Mouse (Mus musculus): Measurements from ENCODE around the gene Def6.

Def6 gene

DNA sequence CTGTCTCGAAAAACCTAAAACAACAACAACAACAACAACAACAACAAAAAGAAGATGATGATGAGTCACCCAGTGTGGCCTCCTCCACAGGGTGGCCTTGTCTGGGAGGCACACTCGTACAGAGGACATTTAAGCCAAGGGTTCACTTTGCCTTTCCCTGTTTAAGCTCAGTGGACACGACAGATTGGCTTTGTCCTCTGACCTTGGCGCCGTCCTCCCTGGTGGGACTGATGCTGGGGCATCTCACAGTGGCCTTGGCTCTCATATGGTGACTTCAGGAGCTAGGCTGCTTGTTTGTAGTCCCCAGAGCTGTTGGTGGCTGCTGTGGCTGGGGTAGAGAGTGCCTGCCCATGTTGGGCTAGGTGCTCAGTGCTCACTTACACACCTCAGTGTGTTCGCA lies 36.6 kb downstream of the Def6 start:
- DNase-seq = no peak

GRCm38 (mm10) chr17:28244714-28245113 lies 37.1 kb downstream of the Def6 start:
- DNase-seq = peak in 1 of 2 experiments; percentile 37

DNA sequence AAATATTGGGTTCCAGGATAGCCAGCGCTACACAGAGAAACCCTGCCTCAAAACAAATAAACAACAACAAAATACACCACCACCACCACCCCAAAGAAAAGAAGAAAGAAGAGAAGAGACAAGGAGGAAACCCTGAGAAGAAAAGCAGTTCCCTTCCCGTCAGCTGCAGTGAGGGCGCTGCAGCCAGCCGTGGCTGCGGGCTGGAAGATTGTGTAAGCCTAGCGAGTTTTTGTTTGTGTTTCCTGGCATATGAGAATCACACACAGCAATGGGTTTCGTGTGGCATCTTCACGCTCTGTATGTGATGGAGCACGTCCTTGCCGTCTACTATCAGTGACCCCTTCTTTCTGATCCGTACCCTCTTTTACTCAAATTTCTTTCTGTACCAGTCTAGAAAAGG lies 39.1 kb downstream of the Def6 start:
- DNase-seq = no peak

GRCm38 (mm10) chr17:28247613-28248012 lies 40.0 kb downstream of the Def6 start:
- no peak for DNase-seq

DNA sequence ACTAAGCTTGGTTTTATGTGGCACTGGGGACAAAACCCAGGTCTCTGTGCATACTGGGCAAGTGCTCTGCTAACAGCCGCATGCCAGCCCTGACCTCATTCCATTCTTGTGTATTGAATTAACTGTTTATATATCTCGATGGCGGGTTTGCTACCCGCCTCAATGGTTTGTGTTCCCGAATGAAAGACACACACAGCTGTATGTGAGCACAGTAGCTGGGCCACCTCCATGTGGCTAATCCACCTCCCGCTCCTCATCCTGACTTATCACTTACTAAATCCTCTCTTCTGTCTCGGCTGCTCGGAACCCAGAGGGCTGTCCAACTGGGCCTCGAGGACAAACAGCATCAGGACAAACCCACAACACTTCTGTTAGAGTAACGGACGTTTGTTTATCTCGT lies 41.5 kb downstream of the Def6 start:
- DNase-seq = no peak

- DNase-seq = no peak
Measured at GRCm38 (mm10) chr17:28251579-28252280, 44.2 kb downstream of the Def6 start.

DNA sequence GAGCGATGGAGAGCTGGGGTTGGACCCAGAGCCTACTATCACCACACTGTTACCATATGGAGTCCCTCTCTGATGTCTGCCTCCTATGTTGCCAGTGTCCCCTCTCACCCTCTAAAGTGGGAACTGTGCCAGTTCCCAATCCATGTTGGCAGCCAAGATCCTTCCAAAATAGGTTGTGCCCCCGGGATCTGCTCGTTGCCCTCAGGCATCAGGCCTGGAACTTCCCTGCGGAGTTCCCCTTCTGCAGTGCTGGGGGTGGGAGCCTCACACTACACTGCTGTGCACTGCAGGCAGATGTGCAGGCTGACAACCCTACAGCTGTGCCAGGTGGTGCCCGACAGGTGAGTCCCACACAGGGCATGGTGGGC lies 44.7 kb downstream of the Def6 start:
- DNase-seq = no peak

DNA sequence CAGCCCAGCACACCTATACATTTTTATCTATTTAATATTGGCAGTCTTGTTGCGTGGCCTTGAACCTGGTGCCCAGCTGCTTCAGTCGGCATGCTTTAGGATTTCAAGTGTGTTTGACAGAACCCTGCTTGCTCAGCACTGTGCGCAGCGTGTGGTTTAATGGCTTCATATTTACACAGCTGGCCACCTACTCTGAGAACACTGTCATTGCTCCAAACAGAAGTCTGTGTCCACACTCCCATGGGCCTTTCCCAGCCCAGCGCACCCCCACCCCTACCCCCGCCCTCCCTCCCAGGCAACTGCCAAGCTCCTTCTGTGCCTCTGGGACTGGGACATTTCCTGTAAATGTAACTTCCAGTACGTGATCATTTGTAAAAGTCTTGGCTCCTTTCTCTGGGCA lies 45.6 kb downstream of the Def6 start:
- no peak for DNase-seq

GRCm38 (mm10) chr17:28254804-28255203 lies 47.2 kb downstream of the Def6 start:
- no peak for DNase-seq

DNA sequence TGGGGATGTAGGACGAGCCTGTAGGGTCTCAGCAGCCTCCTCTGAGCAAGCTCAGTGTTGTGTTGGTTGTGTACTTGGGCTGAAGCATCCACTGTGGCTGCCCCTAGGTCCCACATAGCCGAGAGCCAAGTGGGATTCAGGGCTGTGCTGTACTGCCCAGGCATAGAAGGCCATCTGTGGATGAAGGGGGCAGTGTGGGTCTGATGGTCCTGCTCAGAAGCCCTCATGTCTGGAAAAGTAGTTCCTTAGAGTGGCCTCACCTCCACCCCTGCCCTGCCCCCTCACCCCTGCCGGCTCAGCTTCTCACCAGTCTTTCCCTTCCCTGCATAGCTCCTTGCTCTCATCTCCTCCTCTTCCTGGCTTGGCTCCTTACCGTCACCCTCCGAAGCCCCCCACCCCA lies 48.1 kb downstream of the Def6 start:
- no peak for DNase-seq

DNA sequence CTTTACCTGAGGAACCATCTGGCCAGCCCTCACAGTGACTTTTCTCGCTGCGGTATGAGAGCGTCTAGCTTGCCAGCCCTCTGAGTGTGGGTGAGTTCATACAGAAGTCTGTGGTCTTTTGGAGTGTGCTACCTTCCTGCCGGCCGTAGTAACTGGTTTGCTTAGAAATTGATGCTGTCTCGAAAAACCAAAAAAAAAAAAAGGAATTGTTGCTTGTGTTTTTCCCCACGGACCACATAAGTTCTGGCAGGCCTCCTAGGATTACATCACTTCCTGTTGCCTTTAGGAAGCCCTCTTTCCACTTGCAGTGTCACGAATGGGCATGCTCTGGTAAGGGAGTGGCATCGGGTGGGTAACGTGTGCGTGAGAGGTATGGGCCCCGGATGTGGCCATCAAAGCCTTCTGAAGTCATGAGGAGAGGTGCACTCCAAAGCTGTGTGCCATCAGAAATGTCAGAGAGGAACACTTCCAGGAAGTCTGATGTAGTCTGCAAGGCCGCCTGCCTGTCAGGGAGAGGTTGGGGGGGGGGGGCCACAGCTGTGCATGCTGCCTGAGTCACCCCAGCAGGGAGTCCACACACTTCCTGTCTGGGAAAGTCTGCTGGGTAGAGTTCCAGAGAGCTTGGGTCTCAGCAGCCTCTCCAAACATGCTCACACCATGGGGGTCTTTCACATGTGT lies 49.2 kb downstream of the Def6 start:
- peak in 1 of 2 experiments; percentile 38 for DNase-seq

GRCm38 (mm10) chr17:28258325-28258724 lies 50.7 kb downstream of the Def6 start:
- DNase-seq = no peak

GRCm38 (mm10) chr17:28259890-28260542 lies 52.4 kb downstream of the Def6 start:
- no peak for DNase-seq

DNA sequence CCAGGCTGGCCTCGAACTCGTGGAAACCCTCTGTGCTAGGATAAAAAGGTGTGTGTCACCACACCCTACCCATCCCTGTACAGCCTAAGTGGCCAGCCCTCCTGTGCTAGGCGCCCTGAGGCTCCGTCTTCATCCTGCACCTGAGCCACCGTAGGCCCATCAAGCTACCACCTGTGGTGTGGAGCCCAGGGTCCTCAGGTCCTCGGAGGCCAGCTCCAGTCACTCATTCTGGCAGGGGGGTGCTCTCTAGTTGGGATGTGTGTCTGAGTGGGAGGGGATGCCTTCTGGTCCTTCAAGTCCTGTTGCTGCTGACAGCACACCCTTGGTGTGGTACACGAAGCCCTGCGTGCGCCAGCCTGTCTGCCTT lies 52.9 kb downstream of the Def6 start:
- no peak for DNase-seq

- DNase-seq = no peak
Measured at GRCm38 (mm10) chr17:28261795-28262194, 54.2 kb downstream of the Def6 start.

- DNase-seq = no peak
Measured at GRCm38 (mm10) chr17:28263181-28263894, 55.8 kb downstream of the Def6 start.

DNA sequence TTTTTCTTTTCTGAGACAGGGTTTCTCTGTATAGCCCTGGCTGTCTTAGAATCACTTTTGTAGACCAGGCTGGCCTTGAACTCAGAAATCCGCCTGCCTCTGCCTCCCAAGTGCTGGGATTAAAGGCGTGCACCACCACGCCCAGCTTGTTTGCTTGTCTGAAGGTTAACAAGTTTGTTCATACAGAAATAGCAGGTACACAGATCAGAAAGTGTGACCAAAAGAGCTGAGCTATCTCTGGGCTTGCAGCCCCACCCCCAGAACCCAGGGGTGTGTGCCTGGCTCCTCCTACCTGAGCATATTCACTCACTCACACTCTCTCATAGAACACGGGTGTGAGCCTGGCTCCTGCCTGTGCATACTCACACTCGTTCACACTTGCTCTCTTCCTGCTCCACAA lies 59.7 kb downstream of the Def6 start:
- no peak for DNase-seq

GRCm38 (mm10) chr17:28270165-28270564 lies 62.6 kb downstream of the Def6 start:
- no peak for DNase-seq

DNA sequence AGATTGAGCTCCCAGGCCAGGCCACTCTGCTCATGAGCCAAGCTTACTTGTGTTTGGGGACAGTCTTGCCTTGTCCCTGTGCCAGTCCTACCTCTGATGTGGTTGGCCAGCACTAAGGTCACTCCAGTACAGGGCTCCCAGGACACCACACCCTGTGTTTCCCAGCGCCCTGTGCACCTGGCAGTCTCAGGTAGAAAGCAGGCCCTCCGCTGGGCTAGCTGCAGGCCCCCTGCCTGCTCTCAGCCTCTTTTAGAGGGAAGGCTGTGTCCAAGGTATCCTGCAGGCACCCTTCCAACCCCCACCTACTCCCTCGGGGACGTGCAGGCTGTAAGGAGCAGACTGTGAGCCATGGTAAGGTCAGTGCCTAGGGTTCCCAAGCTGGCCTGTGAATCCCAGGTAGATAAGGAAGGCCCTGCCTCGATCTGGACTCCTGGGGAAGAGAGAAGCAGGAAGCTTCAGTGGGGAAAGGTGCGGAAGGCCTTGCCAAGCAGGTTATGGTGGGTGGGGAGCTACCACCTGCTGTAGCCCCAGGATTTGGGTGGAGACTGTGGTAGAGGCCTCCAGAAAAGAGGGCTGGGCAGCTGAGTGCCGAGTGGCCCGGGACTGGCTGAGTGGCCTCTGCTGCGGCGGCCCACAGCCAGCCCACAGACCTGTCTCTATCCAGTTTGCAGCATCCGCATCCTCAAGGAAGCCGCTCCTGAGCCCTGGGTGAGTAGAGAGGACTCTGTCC lies 64.1 kb downstream of the Def6 start:
- DNase-seq = no peak

- DNase-seq = peak; percentile 36 to 40
Measured at GRCm38 (mm10) chr17:28272281-28272680, 64.7 kb downstream of the Def6 start.

DNA sequence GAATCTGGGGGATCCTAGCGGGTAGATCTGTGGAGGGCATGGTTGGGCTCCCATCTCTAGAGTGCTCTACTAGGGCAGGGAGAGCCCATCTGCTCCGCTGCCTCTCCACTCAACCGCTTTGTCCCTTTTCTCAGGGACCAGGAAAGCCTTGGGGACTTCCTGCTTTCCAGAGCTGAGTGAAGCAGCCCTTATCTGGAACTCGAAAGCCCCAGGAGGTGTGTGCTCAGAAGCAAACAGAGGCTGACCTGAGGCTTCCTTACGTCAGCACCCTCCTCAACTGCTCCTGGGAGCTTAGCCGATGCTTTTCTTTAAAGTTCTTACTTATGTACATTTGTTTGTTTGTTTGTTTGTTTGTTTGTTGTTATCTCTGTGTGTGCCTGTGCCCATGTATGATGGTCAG lies 65.3 kb downstream of the Def6 start:
- no peak for DNase-seq

GRCm38 (mm10) chr17:28274739-28275138 lies 67.2 kb downstream of the Def6 start:
- DNase-seq = peak in 1 of 2 experiments; percentile 36

GRCm38 (mm10) chr17:28277226-28277625 lies 69.6 kb downstream of the Def6 start:
- DNase-seq = no peak
